Mouse (Mus musculus) brain, adult 10 weeks (tissue): ENCODE results near the gene Rad51. TPM values are rescaled to one million over a fixed set of nuclear protein-coding genes. Genes with fewer than 3 reads are reported as not detected.

Experiments used
- polyA plus RNA-seq: library from polyadenylated mRNA; stranded (reverse); fragments of 350-450 nt; fragmentation: Illumina TruSeq; extraction: RNeasy Lipid Tissue Mini Kit (QIAGEN cat#74804); gene quantifications from one replicate; pipeline ENCODE4 v1.2.3, GENCODE M21; 2015; ENCODE audit warnings: low read depth, low replicate concordance

The Rad51 gene
- 1.5 TPM for polyA plus RNA-seq

GRCm38 (mm10) chr2:119112438-119113112 is at the start of gene Rad51:
Rad51 (plus strand) TSS chr2:119112793.

GRCm38 (mm10) chr2:119156681-119157572 is 44.3 kb downstream of the Rad51 start, which contains the start of gene Rmdn3:
Rmdn3 (minus strand) TSS chr2:119157034.

GRCm38 (mm10) chr2:119166901-119167865 is 54.6 kb downstream of the Rad51 start, which contains the start of gene Gchfr:
Gchfr (plus strand) TSS chr2:119167773.

DNA sequence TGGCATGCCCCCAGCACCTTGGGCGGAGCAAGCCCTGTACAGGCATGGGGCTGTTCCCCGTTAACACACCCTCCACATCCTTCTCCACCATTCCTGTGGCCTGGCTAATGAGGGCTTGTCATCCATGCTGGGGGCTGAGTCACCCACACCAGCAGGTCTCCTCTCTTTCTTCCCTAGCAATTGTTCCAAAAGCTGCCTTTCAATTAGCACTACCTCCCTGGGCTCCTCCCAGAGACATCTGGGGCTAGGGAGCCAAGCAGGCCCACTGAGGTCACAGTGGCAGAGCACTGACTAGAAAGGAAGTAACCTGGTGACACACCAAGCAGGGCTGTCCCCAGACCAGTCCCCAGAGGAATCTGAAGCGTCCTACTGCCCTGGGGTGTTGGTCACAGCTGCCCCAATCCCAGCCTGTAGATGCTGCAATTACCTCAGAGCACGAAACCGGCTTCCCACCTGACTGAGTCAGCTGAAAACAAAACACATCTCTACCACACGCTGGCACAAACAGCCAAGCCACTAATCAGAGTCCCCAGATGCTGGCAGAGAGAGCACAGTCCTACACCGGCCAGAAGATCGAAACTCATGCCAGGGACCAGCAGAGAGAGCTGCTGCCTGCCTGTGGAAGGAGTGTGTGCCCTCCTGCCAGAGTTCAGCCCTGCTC is 61.5 kb downstream of the Rad51 start, which contains the start of gene Gm14137:
Gene Gm14137 (plus strand): TSS at position 519 of the 661 bp plus-strand sequence.

Other genes with a start within 250 kb of the Rad51 start
- 16.6 TPM for gene Bahd1, start 212.4 kb upstream of the Rad51 start, polyA plus RNA-seq
- 2.5 TPM for gene Chst14, start 186.3 kb upstream of the Rad51 start, polyA plus RNA-seq
- 74.4 TPM for gene Ccdc32, start 83.4 kb upstream of the Rad51 start, polyA plus RNA-seq
- 4.1 TPM for gene Rpusd2, start 78.0 kb upstream of the Rad51 start, polyA plus RNA-seq
- not detected for gene Knl1, start 65.7 kb upstream of the Rad51 start, polyA plus RNA-seq
- gene Rmdn3, start 44.2 kb downstream of the Rad51 start, polyA plus RNA-seq, result 54.5 TPM
- 4.4 TPM for gene Gchfr, start 55.0 kb downstream of the Rad51 start, polyA plus RNA-seq
- gene Gm14137, start 61.7 kb downstream of the Rad51 start, polyA plus RNA-seq, result not detected
- gene Zfyve19, start 95.8 kb downstream of the Rad51 start, polyA plus RNA-seq, result 41.8 TPM
- 21.0 TPM for gene Dnajc17, start 96.0 kb downstream of the Rad51 start, polyA plus RNA-seq
- not detected for gene Ppp1r14d, start 117.1 kb downstream of the Rad51 start, polyA plus RNA-seq
- gene Spint1, start 124.6 kb downstream of the Rad51 start, polyA plus RNA-seq, result 2.6 TPM
- 7.8 TPM for gene Rhov, start 158.5 kb downstream of the Rad51 start, polyA plus RNA-seq
- 26.5 TPM for gene Vps18, start 175.9 kb downstream of the Rad51 start, polyA plus RNA-seq
- 2.4 TPM for gene Dll4, start 213.0 kb downstream of the Rad51 start, polyA plus RNA-seq
- 11.6 TPM for gene Chac1, start 238.4 kb downstream of the Rad51 start, polyA plus RNA-seq